Mouse (Mus musculus) myocyte (in vitro differentiated cells): ENCODE results near the gene Nhlrc4. TPM values are rescaled to one million over a fixed set of nuclear protein-coding genes. Genes with fewer than 3 reads are reported as not detected.

Source experiments
- H3K27me3 ChIP-seq: one replicate; pipeline ENCODE4 v1.6.1; 2011; ENCODE audit not compliant: control insufficient read depth, insufficient read depth, insufficient read length
- H3K36me3 ChIP-seq: one replicate; pipeline ENCODE4 v1.6.1; 2011; ENCODE audit not compliant: control insufficient read depth, insufficient read depth
- H3K4me2 ChIP-seq: one replicate; pipeline ENCODE4 v1.6.1; 2011; ENCODE audit warnings: low read depth, control low read depth
- H3K4me3 ChIP-seq: one replicate; pipeline ENCODE4 v1.5.1; 2011; ENCODE audit warnings: mild to moderate bottlenecking, control low read depth, moderate library complexity
- H3K79me2 ChIP-seq: one replicate; pipeline ENCODE4 v1.6.1; 2011; ENCODE audit not compliant: control insufficient read depth, insufficient read depth
- H3ac ChIP-seq: one replicate; pipeline ENCODE4 v1.6.1; 2011; ENCODE audit not compliant: control insufficient read depth, insufficient read length
- CEBPB ChIP-seq: IDR thresholded peaks from 2 replicates; pipeline ENCODE4 v1.6.1; 2011; ENCODE audit warnings: mild to moderate bottlenecking, moderate library complexity; ENCODE audit not compliant: poor library complexity, insufficient read depth, severe bottlenecking
- E2F4 ChIP-seq: IDR thresholded peaks from one replicate; pipeline ENCODE4 v1.6.1; 2011; ENCODE audit warnings: mild to moderate bottlenecking, control low read depth, moderate library complexity; ENCODE audit not compliant: insufficient read depth
- MAX ChIP-seq: IDR thresholded peaks from one replicate; pipeline ENCODE4 v1.6.1; 2011; ENCODE audit warnings: low read depth, mild to moderate bottlenecking, control low read depth
- MYOD1 ChIP-seq, 3 experiments: IDR thresholded peaks; one replicate each; pipeline ENCODE4 v1.6.1; 2011; ENCODE audit warnings: control low read depth in 2 of 3, low read depth in 2 of 3, mild to moderate bottlenecking in 2 of 3, moderate library complexity in 1 of 3; ENCODE audit not compliant: insufficient read length in 2 of 3, control insufficient read depth in 1 of 3
- MYOG ChIP-seq, 3 experiments: IDR thresholded peaks; one replicate each; pipeline ENCODE4 v1.6.1; 2011; ENCODE audit warnings: control low read depth in 2 of 3, low read depth in 2 of 3, mild to moderate bottlenecking in 2 of 3; ENCODE audit not compliant: insufficient read length in 2 of 3, control insufficient read depth in 1 of 3, insufficient read depth in 1 of 3
- POLR2A ChIP-seq: IDR thresholded peaks from one replicate; pipeline ENCODE4 v1.6.1; 2011; ENCODE audit warnings: low read depth, mild to moderate bottlenecking, control low read depth, moderate library complexity; ENCODE audit not compliant: insufficient read length
- POLR2AphosphoS2 ChIP-seq: IDR thresholded peaks from one replicate; pipeline ENCODE4 v1.6.1; 2011; ENCODE audit warnings: low read depth, control low read depth; ENCODE audit not compliant: insufficient read length
- REST ChIP-seq: IDR thresholded peaks from one replicate; pipeline ENCODE4 v1.6.1; 2011; ENCODE audit warnings: mild to moderate bottlenecking, control low read depth, moderate library complexity; ENCODE audit not compliant: insufficient read depth, insufficient read length
- SRF ChIP-seq: IDR thresholded peaks from one replicate; pipeline ENCODE4 v1.6.1; 2011; ENCODE audit warnings: low read depth; ENCODE audit not compliant: control insufficient read depth, insufficient read length
- TCF12 ChIP-seq: IDR thresholded peaks from one replicate; pipeline ENCODE4 v1.6.1; 2011; ENCODE audit warnings: mild to moderate bottlenecking, control low read depth; ENCODE audit not compliant: poor library complexity, insufficient read depth, severe bottlenecking
- TCF3 ChIP-seq: IDR thresholded peaks from one replicate; pipeline ENCODE4 v1.6.1; 2011; ENCODE audit warnings: low read depth, control low read depth; ENCODE audit not compliant: insufficient read length
- USF1 ChIP-seq: IDR thresholded peaks from one replicate; pipeline ENCODE4 v1.6.1; 2011; ENCODE audit warnings: low read depth, mild to moderate bottlenecking, control low read depth, moderate library complexity
- polyA plus RNA-seq: library from polyadenylated mRNA; unstranded; fragments of >200 nt; fragmentation: generic; extraction: Trizol; gene quantifications from one replicate; pipeline ENCODE4 v1.2.1, GENCODE M21; 2012; ENCODE audit warnings: missing spikeins

The Nhlrc4 gene
- polyA plus RNA-seq, 1 experiment = 0.17 TPM

DNA sequence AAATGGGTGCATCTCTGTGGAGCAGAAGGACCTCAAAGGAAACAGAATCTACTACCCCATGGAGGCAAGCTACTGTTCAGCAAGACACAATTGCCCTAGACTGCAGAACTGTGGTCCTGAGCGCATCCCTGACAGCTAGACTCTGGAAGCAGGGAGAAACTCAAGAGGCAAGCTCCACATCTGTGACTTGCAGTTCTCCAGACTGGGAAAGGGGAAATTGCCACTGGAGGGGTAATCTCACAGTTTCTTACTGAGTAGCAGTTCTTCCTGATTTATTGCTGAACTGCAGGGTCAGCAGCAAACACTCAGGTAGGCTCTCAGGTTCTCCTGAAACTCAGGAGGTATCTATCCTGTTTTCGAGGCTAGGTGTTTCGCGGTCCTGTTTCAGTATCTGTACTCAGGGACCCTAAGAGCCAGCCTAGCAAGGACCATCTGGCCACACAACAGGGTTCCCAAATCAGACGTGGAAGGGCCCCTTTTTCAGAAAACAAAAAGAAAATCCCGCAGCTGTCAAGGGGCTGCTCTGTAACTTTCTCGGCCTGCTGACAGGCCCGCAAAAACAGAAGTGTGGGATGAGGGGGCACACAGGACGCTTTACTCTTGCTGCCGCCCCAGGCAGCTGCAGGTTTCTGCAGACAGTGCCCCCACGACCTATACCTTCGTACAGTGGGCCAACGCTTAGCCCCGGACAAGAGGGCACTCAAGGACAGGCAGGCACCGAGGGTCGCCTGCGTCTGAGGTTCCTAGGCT is 40.0 kb upstream of the Nhlrc4 start:
- H3K4me2 ChIP-seq = peak overlapping the region; percentile 89
- peak overlapping the region; percentile 57 for H3K4me3 ChIP-seq
- peak; percentile 9 for TF ChIP-seq POLR2AphosphoS2
- TF ChIP-seq REST = no peak
- TF ChIP-seq MYOG (IDR thresholded peaks at IDR 0.05; ENCODE audit: control insufficient read depth in 1 of 3, insufficient read depth in 1 of 3, insufficient read length in 2 of 3, low read depth in 2 of 3) = no peak
- no peaks in the 10 kb centered on the region for H3K27me3 ChIP-seq
- peaks cover 30% of the 10 kb centered on the region for H3K79me2 ChIP-seq
- H3K36me3 ChIP-seq = no peaks in the 10 kb centered on the region
- peak overlapping the region; percentile 48 for H3ac ChIP-seq

DNA sequence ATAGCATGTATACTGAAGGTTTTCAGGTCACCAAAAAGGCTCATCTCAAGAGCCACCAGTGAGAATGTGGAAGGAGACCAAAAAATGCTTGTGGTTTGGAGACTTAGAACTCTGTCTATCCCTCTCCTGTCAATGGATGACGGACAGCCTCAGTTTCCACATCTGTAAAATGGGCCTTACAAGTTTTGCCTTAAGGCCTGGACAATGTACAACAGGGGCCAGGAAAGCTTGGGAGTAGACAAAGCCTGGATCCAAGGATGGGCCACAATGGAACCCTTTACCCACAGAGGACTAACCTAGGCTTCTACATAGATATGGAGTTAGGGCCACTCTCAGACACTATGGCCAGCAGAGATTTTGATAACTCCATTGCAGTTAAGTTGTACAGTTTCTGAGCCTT is 39.3 kb upstream of the Nhlrc4 start:
- TF ChIP-seq POLR2A = no peak
- TF ChIP-seq TCF12 = no peak
- no peak for TF ChIP-seq MYOD1 (IDR thresholded peaks at IDR 0.05; ENCODE audit: control insufficient read depth in 1 of 3, insufficient read length in 2 of 3, low read depth in 2 of 3)
- no peak for TF ChIP-seq USF1
- TF ChIP-seq E2F4 = no peak
- no peak for TF ChIP-seq REST
- TF ChIP-seq POLR2AphosphoS2 = no peak
- no peak for TF ChIP-seq MAX
- no peak for TF ChIP-seq CEBPB
- no peak for TF ChIP-seq MYOG (IDR thresholded peaks at IDR 0.05; ENCODE audit: control insufficient read depth in 1 of 3, insufficient read depth in 1 of 3, insufficient read length in 2 of 3, low read depth in 2 of 3)
- no peak for TF ChIP-seq SRF
- no peak for TF ChIP-seq TCF3
- H3K4me2 ChIP-seq = peak overlapping the region; percentile 89

DNA sequence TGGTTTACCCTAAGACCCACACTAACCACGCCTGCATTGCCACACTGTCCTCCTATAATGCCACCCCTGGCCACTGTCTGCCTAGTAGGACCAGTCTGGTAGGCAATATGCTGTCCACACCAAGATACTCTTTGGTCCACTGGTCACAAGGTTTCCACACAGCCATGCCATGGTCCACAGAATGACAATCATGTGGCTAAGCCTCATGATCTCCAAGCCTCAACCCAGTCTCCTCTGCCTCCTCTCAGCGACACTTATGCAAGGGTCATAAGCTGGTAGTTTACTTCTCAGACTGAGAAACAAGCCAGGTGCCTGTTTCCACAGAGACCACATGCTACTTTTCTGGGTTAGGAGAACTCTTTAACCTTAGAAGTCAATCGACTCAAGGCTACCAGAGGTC is 38.2 kb upstream of the Nhlrc4 start:
- Histone ChIP-seq H3ac (no peak overlapping the region), H3K4me3 (no peak overlapping the region)
- TF ChIP-seq TCF12 (no peak), TCF3 (no peak)

More for the DNA sequence above, 39.3 kb upstream of the Nhlrc4 start:
- H3K79me2 ChIP-seq = peaks cover 36% of the 10 kb centered on the region
- H3ac ChIP-seq = no peak overlapping the region
- H3K36me3 ChIP-seq = no peaks in the 10 kb centered on the region
- H3K4me3 ChIP-seq = peak overlapping the region; percentile 57
- H3K27me3 ChIP-seq = no peaks in the 10 kb centered on the region

DNA sequence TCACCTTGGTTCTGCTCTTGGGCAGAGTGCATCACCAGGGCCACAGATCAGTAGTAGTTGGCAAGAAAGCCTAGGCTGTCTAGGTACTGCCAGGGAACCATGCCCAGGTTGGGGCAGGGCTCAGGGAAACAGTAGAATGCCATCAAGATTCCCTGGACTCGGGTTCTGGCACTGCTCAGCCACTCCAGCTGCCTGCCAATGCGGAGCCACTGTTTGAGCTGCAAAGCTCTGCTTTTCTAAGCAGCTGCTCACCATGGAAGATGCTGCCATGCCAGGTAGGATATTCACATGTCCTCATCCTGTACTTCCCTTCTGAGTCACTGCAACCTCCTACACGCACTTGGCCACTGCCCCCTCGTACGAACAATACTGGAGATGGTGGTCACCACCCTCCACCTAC is 36.1 kb upstream of the Nhlrc4 start:
- H3K4me3 ChIP-seq = no peak overlapping the region
- TF ChIP-seq REST (no peak), CEBPB (no peak), MAX (no peak), TCF3 (no peak), USF1 (no peak), MYOG (IDR thresholded peaks at IDR 0.05; ENCODE audit: control insufficient read depth in 1 of 3, insufficient read depth in 1 of 3, insufficient read length in 2 of 3, low read depth in 2 of 3) (no peak), E2F4 (no peak)
- H3K27me3 ChIP-seq = no peaks in the 10 kb centered on the region
- no peak overlapping the region for H3ac ChIP-seq
- peaks cover 65% of the 10 kb centered on the region for H3K79me2 ChIP-seq
- no peak overlapping the region for H3K4me2 ChIP-seq
- H3K36me3 ChIP-seq = no peaks in the 10 kb centered on the region

More for the DNA sequence above, 38.2 kb upstream of the Nhlrc4 start:
- no peak overlapping the region for H3K4me2 ChIP-seq
- no peaks in the 10 kb centered on the region for H3K36me3 ChIP-seq
- H3K27me3 ChIP-seq = no peaks in the 10 kb centered on the region
- H3K79me2 ChIP-seq = peaks cover 48% of the 10 kb centered on the region

DNA sequence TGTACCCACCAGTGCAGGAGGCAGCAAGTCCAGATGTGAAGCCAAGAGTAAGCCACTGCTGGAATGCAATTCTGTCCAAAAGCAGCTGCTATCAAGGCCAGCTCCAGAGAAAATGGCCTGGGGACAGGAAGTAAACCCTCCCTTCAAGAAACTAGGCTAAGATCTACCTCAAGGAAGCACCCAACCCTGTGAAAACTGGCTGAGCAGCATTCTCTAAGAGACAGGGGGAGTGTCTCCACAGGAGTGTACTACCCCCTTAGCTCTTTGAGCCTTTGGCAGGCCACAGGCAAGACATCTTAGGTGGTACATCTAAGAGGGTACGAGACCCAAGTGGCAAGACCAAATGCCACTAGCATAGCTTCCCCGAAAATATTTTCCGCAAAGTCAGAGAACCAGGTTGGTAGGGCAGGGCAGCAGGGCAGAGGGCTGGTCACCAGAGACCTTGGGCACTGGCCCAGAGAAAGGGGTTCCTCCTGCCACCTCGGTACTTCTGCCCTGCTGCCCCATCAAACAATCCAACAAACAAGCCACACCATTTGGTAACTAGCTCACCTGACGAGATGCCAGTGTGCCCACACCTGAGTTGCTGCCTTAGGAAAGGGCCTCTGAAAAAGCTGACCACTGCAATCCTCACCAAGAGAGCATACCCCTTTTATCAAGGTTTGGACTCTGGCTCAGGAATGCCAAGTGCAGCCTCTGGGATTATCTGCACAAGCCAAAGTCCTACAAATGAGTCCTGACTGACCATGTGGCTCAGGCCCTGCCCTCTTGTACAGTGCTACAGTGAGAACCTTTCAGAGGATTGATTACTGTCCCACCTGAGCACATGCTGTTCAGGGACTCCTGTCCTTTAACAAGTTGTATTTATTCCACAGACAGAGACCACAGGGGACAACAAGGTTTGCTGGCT is 35.3 kb upstream of the Nhlrc4 start:
- no peak for TF ChIP-seq SRF
- TF ChIP-seq E2F4 = no peak
- TF ChIP-seq POLR2AphosphoS2 = no peak
- TF ChIP-seq TCF3 = no peak
- no peak for TF ChIP-seq REST
- no peak for TF ChIP-seq USF1
- no peak for TF ChIP-seq MAX
- Histone ChIP-seq H3K4me3 (no peak overlapping the region), H3K79me2 (peaks cover 65% of the 10 kb centered on the region), H3K4me2 (no peak overlapping the region), H3ac (no peak overlapping the region), H3K36me3 (no peaks in the 10 kb centered on the region), H3K27me3 (no peaks in the 10 kb centered on the region)
